8 mouse cellular contexts compared by ENCODE assay signal in genomic region chr1:178369272-178369651, GRCm38 (mm10). TPM values are rescaled to one million over a fixed set of nuclear protein-coding genes. Genes with fewer than 3 reads are reported as not detected.
DNase-seq lines count a peak whose midpoint lies in the region; ATAC-seq and TF ChIP-seq lines count a peak whose summit lies in the region.

No protein-coding gene starts in this region.

- peak in 1 of 2 experiments; percentile 71 for DNase-seq in cerebellum, adult 2 months
- no peak for DNase-seq in cerebellum, adult 8-10 months
- no peak for DNase-seq in hindbrain, embryonic 10.5 days (ENCODE audit: low spot score)
- peak; percentile 58 for DNase-seq in limb, embryonic 11.5 days (ENCODE audit: low spot score)
- DNase-seq in mesoderm, embryonic 11.5 days (ENCODE audit: low read depth, low spot score), result peak; percentile 50
- DNase-seq in spleen, postnatal 4 days (ENCODE audit: low spot score in 2 of 2), result peak; percentile 27 to 70

- peak overlapping the region; percentile 55 for H3K9ac ChIP-seq in forebrain, embryonic 12.5 days
- peak overlapping the region; percentile 68 for H3K9ac ChIP-seq in limb, embryonic 11.5 days (ENCODE audit: low read length)

- peak overlapping the region; percentile 78 for H3K4me2 ChIP-seq in forebrain, embryonic 12.5 days
- peak overlapping the region; percentile 81 for H3K4me2 ChIP-seq in limb, embryonic 11.5 days (ENCODE audit: low read depth, severe bottlenecking)

- no peaks in the 10 kb centered on the region for H3K9me3 ChIP-seq in forebrain, embryonic 12.5 days
- H3K9me3 ChIP-seq in hindbrain, embryonic 10.5 days, result no peaks in the 10 kb centered on the region
- no peaks in the 10 kb centered on the region for H3K9me3 ChIP-seq in limb, embryonic 11.5 days (ENCODE audit: control insufficient read depth, low read length)

- peaks cover 9% of the 10 kb centered on the region; the same call in 1 of the 2 replicates for H3K4me1 ChIP-seq in cerebellum, adult 2 months (ENCODE audit: control insufficient read depth, insufficient read depth, low read length)
- no peaks in the 10 kb centered on the region; the same call in 1 of the 2 replicates for H3K4me1 ChIP-seq in bone marrow, adult 2 months (ENCODE audit: control insufficient read depth, insufficient read depth, low read length)
- H3K4me1 ChIP-seq in forebrain, embryonic 12.5 days, result peaks cover 9% of the 10 kb centered on the region
- peaks cover 19% of the 10 kb centered on the region for H3K4me1 ChIP-seq in hindbrain, embryonic 10.5 days (replicated peaks)
- H3K4me1 ChIP-seq in limb, embryonic 11.5 days (ENCODE audit: control insufficient read depth, insufficient read depth, low read length), result peaks cover 2% of the 10 kb centered on the region; the same call in 1 of the 2 replicates

- H3K4me3 ChIP-seq in cerebellum, adult 2 months (replicated peaks; ENCODE audit: insufficient read depth, low read depth, low read length), result peak overlapping the region; percentile 44
- peak overlapping the region; percentile 71 for H3K4me3 ChIP-seq in bone marrow, adult 2 months (replicated peaks; ENCODE audit: control insufficient read depth, low read depth, low read length)
- H3K4me3 ChIP-seq in forebrain, embryonic 12.5 days (replicated peaks), result peak overlapping the region; percentile 45
- peak overlapping the region; percentile 63 for H3K4me3 ChIP-seq in hindbrain, embryonic 10.5 days
- peak overlapping the region; percentile 38 for H3K4me3 ChIP-seq in limb, embryonic 11.5 days (ENCODE audit: low read depth, low read length)

- no peaks in the 10 kb centered on the region for H3K27me3 ChIP-seq in cerebellum, adult 2 months (ENCODE audit: control insufficient read depth, insufficient read depth, low read length)
- H3K27me3 ChIP-seq in forebrain, embryonic 12.5 days, result no peaks in the 10 kb centered on the region
- H3K27me3 ChIP-seq in hindbrain, embryonic 10.5 days (ENCODE audit: insufficient read depth, poor library complexity, severe bottlenecking), result no peaks in the 10 kb centered on the region
- H3K27me3 ChIP-seq in limb, embryonic 11.5 days (ENCODE audit: control insufficient read depth, insufficient read depth, low read length), result no peaks in the 10 kb centered on the region

- TF ChIP-seq CTCF in cerebellum, adult 2 months (IDR thresholded peaks at IDR 0.05; ENCODE audit: borderline replicate concordance, insufficient read depth, low read depth, low read length), result no peak
- TF ChIP-seq CTCF in bone marrow, adult 2 months (IDR thresholded peaks at IDR 0.05; ENCODE audit: control insufficient read depth, insufficient read depth, low read length), result no peak

- 1% methylated on average over 11 of the region's 11 CpGs for WGBS in cerebellum, adult 2 months
- WGBS in bone marrow, adult 2 months, result 1% methylated on average over 11 of the region's 11 CpGs
- WGBS in forebrain, embryonic 12.5 days, result 2% methylated on average over 11 of the region's 11 CpGs
- WGBS in hindbrain, embryonic 10.5 days, result 4% methylated on average over 11 of the region's 11 CpGs
- WGBS in limb, embryonic 11.5 days, result under 1% methylated on average over 11 of the region's 11 CpGs

- peak overlapping the region; percentile 95 for H3K27ac ChIP-seq in cerebellum, adult 2 months (ENCODE audit: insufficient read depth, low read length)
- H3K27ac ChIP-seq in bone marrow, adult 2 months (ENCODE audit: control insufficient read depth, insufficient read depth, low read depth, low read length, poor library complexity), result peak overlapping the region; percentile 86
- peak overlapping the region; percentile 77 for H3K27ac ChIP-seq in forebrain, embryonic 12.5 days
- peak overlapping the region; percentile 89 for H3K27ac ChIP-seq in hindbrain, embryonic 10.5 days
- no peak overlapping the region for H3K27ac ChIP-seq in limb, embryonic 11.5 days (replicated peaks; ENCODE audit: low read depth, low read length)

- ATAC-seq in forebrain, embryonic 12.5 days (ENCODE audit: low FRiP score), result peak; percentile 83
- peak; percentile 65; the same call in 1 of the 2 replicates for ATAC-seq in limb, embryonic 11.5 days (ENCODE audit: insufficient number of reproducible peaks, low FRiP score, low TSS enrichment, low read depth)

- H3K36me3 ChIP-seq in forebrain, embryonic 12.5 days (replicated peaks), result no peaks in the 10 kb centered on the region
- no peaks in the 10 kb centered on the region for H3K36me3 ChIP-seq in hindbrain, embryonic 10.5 days
- no peaks in the 10 kb centered on the region for H3K36me3 ChIP-seq in limb, embryonic 11.5 days (ENCODE audit: control insufficient read depth, insufficient read depth, low read length)

- TF ChIP-seq POLR2A in cerebellum, adult 2 months (IDR thresholded peaks at IDR 0.05; ENCODE audit: borderline replicate concordance, insufficient read depth, low read length), result no peak
- no peak for TF ChIP-seq POLR2A in bone marrow, adult 2 months (IDR thresholded peaks at IDR 0.05; ENCODE audit: borderline replicate concordance, control insufficient read depth, low read depth, low read length)

RNA-seq across cellular contexts. Expression of gene Hnrnpu, which starts 31.7 kb away (rescaled TPM):
- 365 and 383 TPM in 2 replicates for polyA plus RNA-seq in cerebellum, adult 2 months (2012; rRNA removed)
- polyA plus RNA-seq in bone marrow, adult 2 months (2011; ENCODE audit: insufficient read depth, insufficient read length, low replicate concordance, missing spikeins), result 342 and 406 TPM in 2 replicates
- 898 and 928 TPM in 2 replicates for polyA plus RNA-seq in forebrain, embryonic 12.5 days (2016; fragmentation: Nextera tagmentation; extraction: Ambion mirVana)
- 466 and 470 TPM in 2 replicates for polyA plus RNA-seq in hindbrain, embryonic 10.5 days (2016; fragmentation: Nextera tagmentation; extraction: Ambion mirVana)
- polyA plus RNA-seq in limb, embryonic 11.5 days (2014; fragmentation: Nextera tagmentation; extraction: Ambion mirVana), result 842 and 961 TPM in 2 replicates

RNA-seq across cellular contexts. Expression of gene Efcab2, which starts 36.6 kb away (rescaled TPM):
- 9.6 and 12.9 TPM in 2 replicates for polyA plus RNA-seq in cerebellum, adult 2 months (2012; rRNA removed)
- 2.1 and 4.9 TPM in 2 replicates for polyA plus RNA-seq in bone marrow, adult 2 months (2011; ENCODE audit: insufficient read depth, insufficient read length, low replicate concordance, missing spikeins)
- polyA plus RNA-seq in forebrain, embryonic 12.5 days (2016; fragmentation: Nextera tagmentation; extraction: Ambion mirVana), result 9.6 and 11.1 TPM in 2 replicates
- polyA plus RNA-seq in hindbrain, embryonic 10.5 days (2016; fragmentation: Nextera tagmentation; extraction: Ambion mirVana), result 7.0 and 7.9 TPM in 2 replicates
- 4.6 and 5.4 TPM in 2 replicates for polyA plus RNA-seq in limb, embryonic 11.5 days (2014; fragmentation: Nextera tagmentation; extraction: Ambion mirVana)

RNA-seq across cellular contexts. Expression of gene Cox20, which starts 50.3 kb away (rescaled TPM):
- polyA plus RNA-seq in cerebellum, adult 2 months (2012; rRNA removed), result 97.7 and 99.4 TPM in 2 replicates
- 68.0 and 133 TPM in 2 replicates for polyA plus RNA-seq in bone marrow, adult 2 months (2011; ENCODE audit: insufficient read depth, insufficient read length, low replicate concordance, missing spikeins)
- polyA plus RNA-seq in forebrain, embryonic 12.5 days (2016; fragmentation: Nextera tagmentation; extraction: Ambion mirVana), result 154 and 160 TPM in 2 replicates
- polyA plus RNA-seq in hindbrain, embryonic 10.5 days (2016; fragmentation: Nextera tagmentation; extraction: Ambion mirVana), result 87.1 and 109 TPM in 2 replicates
- polyA plus RNA-seq in limb, embryonic 11.5 days (2014; fragmentation: Nextera tagmentation; extraction: Ambion mirVana), result 106 and 110 TPM in 2 replicates

Comparison
In these comparisons a context has a peak if more than half of its experiments do, and no peak if none do; other contexts are left out.
1. DNase-seq: peak in limb, embryonic 11.5 days (single experiment), mesoderm, embryonic 11.5 days (single experiment) and spleen, postnatal 4 days (2 of 2); none in cerebellum, adult 8-10 months (single experiment) and hindbrain, embryonic 10.5 days (single experiment).
2. Peak in every context shown above with its lines, with median percentiles within 50 percentile points of each other: H3K4me3 ChIP-seq.